Mouse (Mus musculus): ENCODE results near the gene Src.

- no peak for TF ChIP-seq CTCF (IDR thresholded peaks at IDR 0.05)
- no peak for TF ChIP-seq EP300 (IDR thresholded peaks at IDR 0.05)
These were observed 25.9 kb upstream of the Src start for GRCm38 (mm10) chr2:157392331-157392730.
